Mouse (Mus musculus): ENCODE data around the gene Hist1h3h. TPM values are rescaled to one million over a fixed set of nuclear protein-coding genes. Genes with fewer than 3 reads are reported as not detected.

Gene Hist1h3h
- polyA plus RNA-seq (2015; fragmentation: Illumina TruSeq; extraction: RNeasy Lipid Tissue Mini Kit (QIAGEN cat#74804); ENCODE audit: insufficient read depth, low replicate concordance), result not detected

GRCm38 (mm10) chr13:21717397-21718357 lies at the start of gene Hist1h3h:
Gene Hist1h3h, plus strand, starts transcription at chr13:21717659.

GRCm38 (mm10) chr13:21677305-21677704 lies 40.2 kb upstream of the Hist1h3h start, which contains the start of gene Olfr1360:
Gene Olfr1360, minus strand, starts transcription at chr13:21677405.

GRCm38 (mm10) chr13:21697811-21698210 lies 19.6 kb upstream of the Hist1h3h start, which contains the start of gene Olfr1359:
Gene Olfr1359, plus strand, starts transcription at chr13:21698111.

GRCm38 (mm10) chr13:21715864-21716539 lies 1.5 kb upstream of the Hist1h3h start, which contains the start of the genes Hist1h2bl and Hist1h2ai:
Gene Hist1h2bl, minus strand, starts transcription at chr13:21716143.
Gene Hist1h2ai, plus strand, starts transcription at chr13:21716422.

GRCm38 (mm10) chr13:21721757-21722372 lies 4.4 kb downstream of the Hist1h3h start, which contains the start of gene Hist1h2bm:
Gene Hist1h2bm, plus strand, starts transcription at chr13:21722044.

GRCm38 (mm10) chr13:21734906-21735767 lies 17.7 kb downstream of the Hist1h3h start, which contains the start of gene Hist1h4j:
Gene Hist1h4j, plus strand, starts transcription at chr13:21735064.

GRCm38 (mm10) chr13:21750159-21751017 lies 32.9 kb downstream of the Hist1h3h start, which contains the start of gene Hist1h4k:
Gene Hist1h4k, minus strand, starts transcription at chr13:21750505.

GRCm38 (mm10) chr13:21753524-21754285 lies 36.2 kb downstream of the Hist1h3h start, which contains the start of the genes Hist1h2ak and Hist1h2bn:
Gene Hist1h2ak, minus strand, starts transcription at chr13:21753827.
Gene Hist1h2bn, plus strand, starts transcription at chr13:21754123.

Other genes with a start within 250 kb of the Hist1h3h start
- 0.32 TPM for gene Nkapl, start 249.2 kb upstream of the Hist1h3h start, polyA plus RNA-seq (2015; fragmentation: Illumina TruSeq; extraction: RNeasy Lipid Tissue Mini Kit (QIAGEN cat#74804); ENCODE audit: insufficient read depth, low replicate concordance)
- 1.2 TPM for gene Zkscan4, start 238.8 kb upstream of the Hist1h3h start, polyA plus RNA-seq (2015; fragmentation: Illumina TruSeq; extraction: RNeasy Lipid Tissue Mini Kit (QIAGEN cat#74804); ENCODE audit: insufficient read depth, low replicate concordance)
- gene Gm10065, start 238.2 kb upstream of the Hist1h3h start, polyA plus RNA-seq (2015; fragmentation: Illumina TruSeq; extraction: RNeasy Lipid Tissue Mini Kit (QIAGEN cat#74804); ENCODE audit: insufficient read depth, low replicate concordance), result not detected
- gene AK157302, start 222.4 kb upstream of the Hist1h3h start, polyA plus RNA-seq (2015; fragmentation: Illumina TruSeq; extraction: RNeasy Lipid Tissue Mini Kit (QIAGEN cat#74804); ENCODE audit: insufficient read depth, low replicate concordance), result 1.3 TPM
- gene Gm11273, start 216.2 kb upstream of the Hist1h3h start, polyA plus RNA-seq (2015; fragmentation: Illumina TruSeq; extraction: RNeasy Lipid Tissue Mini Kit (QIAGEN cat#74804); ENCODE audit: insufficient read depth, low replicate concordance), result 1.8 TPM
- 19.1 TPM for gene Zkscan8, start 186.5 kb upstream of the Hist1h3h start, polyA plus RNA-seq (2015; fragmentation: Illumina TruSeq; extraction: RNeasy Lipid Tissue Mini Kit (QIAGEN cat#74804); ENCODE audit: insufficient read depth, low replicate concordance)
- gene Olfr1366, start 174.9 kb upstream of the Hist1h3h start, polyA plus RNA-seq (2015; fragmentation: Illumina TruSeq; extraction: RNeasy Lipid Tissue Mini Kit (QIAGEN cat#74804); ENCODE audit: insufficient read depth, low replicate concordance), result not detected
- gene Olfr1535, start 157.8 kb upstream of the Hist1h3h start, polyA plus RNA-seq (2015; fragmentation: Illumina TruSeq; extraction: RNeasy Lipid Tissue Mini Kit (QIAGEN cat#74804); ENCODE audit: insufficient read depth, low replicate concordance), result not detected
- gene Olfr1364, start 135.9 kb upstream of the Hist1h3h start, polyA plus RNA-seq (2015; fragmentation: Illumina TruSeq; extraction: RNeasy Lipid Tissue Mini Kit (QIAGEN cat#74804); ENCODE audit: insufficient read depth, low replicate concordance), result not detected
- not detected for gene Olfr1362, start 103.6 kb upstream of the Hist1h3h start, polyA plus RNA-seq (2015; fragmentation: Illumina TruSeq; extraction: RNeasy Lipid Tissue Mini Kit (QIAGEN cat#74804); ENCODE audit: insufficient read depth, low replicate concordance)
- not detected for gene Olfr11, start 75.1 kb upstream of the Hist1h3h start, polyA plus RNA-seq (2015; fragmentation: Illumina TruSeq; extraction: RNeasy Lipid Tissue Mini Kit (QIAGEN cat#74804); ENCODE audit: insufficient read depth, low replicate concordance)
- gene Olfr1361, start 54.3 kb upstream of the Hist1h3h start, polyA plus RNA-seq (2015; fragmentation: Illumina TruSeq; extraction: RNeasy Lipid Tissue Mini Kit (QIAGEN cat#74804); ENCODE audit: insufficient read depth, low replicate concordance), result not detected
- gene Olfr1360, start 40.3 kb upstream of the Hist1h3h start, polyA plus RNA-seq (2015; fragmentation: Illumina TruSeq; extraction: RNeasy Lipid Tissue Mini Kit (QIAGEN cat#74804); ENCODE audit: insufficient read depth, low replicate concordance), result not detected
- gene Olfr1359, start 19.5 kb upstream of the Hist1h3h start, polyA plus RNA-seq (2015; fragmentation: Illumina TruSeq; extraction: RNeasy Lipid Tissue Mini Kit (QIAGEN cat#74804); ENCODE audit: insufficient read depth, low replicate concordance), result not detected
- gene Hist1h2bl, start 1.5 kb upstream of the Hist1h3h start, polyA plus RNA-seq (2015; fragmentation: Illumina TruSeq; extraction: RNeasy Lipid Tissue Mini Kit (QIAGEN cat#74804); ENCODE audit: insufficient read depth, low replicate concordance), result not detected
- not detected for gene Hist1h2ai, start 1.2 kb upstream of the Hist1h3h start, polyA plus RNA-seq (2015; fragmentation: Illumina TruSeq; extraction: RNeasy Lipid Tissue Mini Kit (QIAGEN cat#74804); ENCODE audit: insufficient read depth, low replicate concordance)
- gene Hist1h2bm, start 4.4 kb downstream of the Hist1h3h start, polyA plus RNA-seq (2015; fragmentation: Illumina TruSeq; extraction: RNeasy Lipid Tissue Mini Kit (QIAGEN cat#74804); ENCODE audit: insufficient read depth, low replicate concordance), result not detected
- not detected for gene Hist1h4j, start 17.4 kb downstream of the Hist1h3h start, polyA plus RNA-seq (2015; fragmentation: Illumina TruSeq; extraction: RNeasy Lipid Tissue Mini Kit (QIAGEN cat#74804); ENCODE audit: insufficient read depth, low replicate concordance)
- not detected for gene Hist1h4k, start 32.8 kb downstream of the Hist1h3h start, polyA plus RNA-seq (2015; fragmentation: Illumina TruSeq; extraction: RNeasy Lipid Tissue Mini Kit (QIAGEN cat#74804); ENCODE audit: insufficient read depth, low replicate concordance)
- not detected for gene Hist1h2ak, start 36.2 kb downstream of the Hist1h3h start, polyA plus RNA-seq (2015; fragmentation: Illumina TruSeq; extraction: RNeasy Lipid Tissue Mini Kit (QIAGEN cat#74804); ENCODE audit: insufficient read depth, low replicate concordance)
- gene Hist1h2bn, start 36.5 kb downstream of the Hist1h3h start, polyA plus RNA-seq (2015; fragmentation: Illumina TruSeq; extraction: RNeasy Lipid Tissue Mini Kit (QIAGEN cat#74804); ENCODE audit: insufficient read depth, low replicate concordance), result not detected
- gene Hist1h1b, start 63.0 kb downstream of the Hist1h3h start, polyA plus RNA-seq (2015; fragmentation: Illumina TruSeq; extraction: RNeasy Lipid Tissue Mini Kit (QIAGEN cat#74804); ENCODE audit: insufficient read depth, low replicate concordance), result not detected
- not detected for gene Hist1h3i, start 65.7 kb downstream of the Hist1h3h start, polyA plus RNA-seq (2015; fragmentation: Illumina TruSeq; extraction: RNeasy Lipid Tissue Mini Kit (QIAGEN cat#74804); ENCODE audit: insufficient read depth, low replicate concordance)
- not detected for gene Hist1h2an, start 69.6 kb downstream of the Hist1h3h start, polyA plus RNA-seq (2015; fragmentation: Illumina TruSeq; extraction: RNeasy Lipid Tissue Mini Kit (QIAGEN cat#74804); ENCODE audit: insufficient read depth, low replicate concordance)
- gene Hist1h2bp, start 69.8 kb downstream of the Hist1h3h start, polyA plus RNA-seq (2015; fragmentation: Illumina TruSeq; extraction: RNeasy Lipid Tissue Mini Kit (QIAGEN cat#74804); ENCODE audit: insufficient read depth, low replicate concordance), result not detected
- 1.1 TPM for gene Hist1h2bq, start 92.5 kb downstream of the Hist1h3h start, polyA plus RNA-seq (2015; fragmentation: Illumina TruSeq; extraction: RNeasy Lipid Tissue Mini Kit (QIAGEN cat#74804); ENCODE audit: insufficient read depth, low replicate concordance)
- not detected for gene Hist1h2ao, start 92.8 kb downstream of the Hist1h3h start, polyA plus RNA-seq (2015; fragmentation: Illumina TruSeq; extraction: RNeasy Lipid Tissue Mini Kit (QIAGEN cat#74804); ENCODE audit: insufficient read depth, low replicate concordance)
- gene Hist1h4m, start 94.1 kb downstream of the Hist1h3h start, polyA plus RNA-seq (2015; fragmentation: Illumina TruSeq; extraction: RNeasy Lipid Tissue Mini Kit (QIAGEN cat#74804); ENCODE audit: insufficient read depth, low replicate concordance), result not detected
- not detected for gene Hist1h4n, start 114.5 kb downstream of the Hist1h3h start, polyA plus RNA-seq (2015; fragmentation: Illumina TruSeq; extraction: RNeasy Lipid Tissue Mini Kit (QIAGEN cat#74804); ENCODE audit: insufficient read depth, low replicate concordance)
- not detected for gene Hist1h2ap, start 115.8 kb downstream of the Hist1h3h start, polyA plus RNA-seq (2015; fragmentation: Illumina TruSeq; extraction: RNeasy Lipid Tissue Mini Kit (QIAGEN cat#74804); ENCODE audit: insufficient read depth, low replicate concordance)
- gene Hist1h2br, start 116.1 kb downstream of the Hist1h3h start, polyA plus RNA-seq (2015; fragmentation: Illumina TruSeq; extraction: RNeasy Lipid Tissue Mini Kit (QIAGEN cat#74804); ENCODE audit: insufficient read depth, low replicate concordance), result 0.81 TPM
- 1.2 TPM for gene Zfp184, start 227.4 kb downstream of the Hist1h3h start, polyA plus RNA-seq (2015; fragmentation: Illumina TruSeq; extraction: RNeasy Lipid Tissue Mini Kit (QIAGEN cat#74804); ENCODE audit: insufficient read depth, low replicate concordance)

Measured in spleen, adult 10 weeks (tissue).